Mouse (Mus musculus): ENCODE data around the gene Ccdc9. TPM values are rescaled to one million over a fixed set of nuclear protein-coding genes. Genes with fewer than 3 reads are reported as not detected.

The Ccdc9 gene
- polyA plus RNA-seq, 1 experiment from 2014 or later: 15.2 TPM

- Histone ChIP-seq H3K9ac (ENCODE audit: low read length) (no peak overlapping the region), H3K9me3 (replicated peaks; ENCODE audit: control insufficient read depth, low read length) (no peaks in the 10 kb centered on the region), H3K27me3 (ENCODE audit: control insufficient read depth, insufficient read depth, low read length) (no peaks in the 10 kb centered on the region), H3K27ac (ENCODE audit: low read length) (no peak overlapping the region), H3K4me2 (ENCODE audit: low read depth, low read length) (no peak overlapping the region), H3K4me3 (ENCODE audit: low read length) (no peak overlapping the region), H3K36me3 (ENCODE audit: control insufficient read depth, insufficient read depth) (0 out of 2 replicates have a peak, but pooled peaks cover 3% of the 10 kb centered on the region), H3K4me1 (ENCODE audit: control insufficient read depth, insufficient read depth, low read length) (peaks cover 27% of the 10 kb centered on the region)
- 56% methylated on average over 4 of the region's 4 CpGs for WGBS
- ATAC-seq (replicated peaks; ENCODE audit: extremely low read depth, insufficient read depth, low FRiP score): no peak
Observed at GRCm38 (mm10) chr7:16315222-16315759, 28.7 kb upstream of the Ccdc9 start.

GRCm38 (mm10) chr7:16314221-16314775 lies 27.7 kb upstream of the Ccdc9 start:
- H3K9ac ChIP-seq (ENCODE audit: low read length): peak overlapping the region; percentile 99
- no peaks in the 10 kb centered on the region for H3K27me3 ChIP-seq (ENCODE audit: control insufficient read depth, insufficient read depth, low read length)
- H3K27ac ChIP-seq (ENCODE audit: low read length): peak overlapping the region; percentile 100
- 0 out of 2 replicates have a peak, but pooled peaks cover 3% of the 10 kb centered on the region for H3K36me3 ChIP-seq (ENCODE audit: control insufficient read depth, insufficient read depth)
- WGBS: 11% methylated on average over 13 of the region's 13 CpGs
- peak; percentile 1; the same call in 1 of the 2 replicates for ATAC-seq (replicated peaks; ENCODE audit: extremely low read depth, insufficient read depth, low FRiP score)
- peaks cover 32% of the 10 kb centered on the region for H3K4me1 ChIP-seq (ENCODE audit: control insufficient read depth, insufficient read depth, low read length)
- H3K9me3 ChIP-seq (replicated peaks; ENCODE audit: control insufficient read depth, low read length): no peaks in the 10 kb centered on the region
- peak overlapping the region; percentile 85 for H3K4me3 ChIP-seq (ENCODE audit: low read length)
- peak overlapping the region; percentile 100 for H3K4me2 ChIP-seq (ENCODE audit: low read depth, low read length)

GRCm38 (mm10) chr7:16313481-16314220 lies 27.1 kb upstream of the Ccdc9 start:
- Histone ChIP-seq H3K27ac (ENCODE audit: low read length) (peak overlapping the region; percentile 100), H3K4me1 (ENCODE audit: control insufficient read depth, insufficient read depth, low read length) (peaks cover 36% of the 10 kb centered on the region), H3K4me3 (ENCODE audit: low read length) (peak overlapping the region; percentile 85), H3K27me3 (ENCODE audit: control insufficient read depth, insufficient read depth, low read length) (no peaks in the 10 kb centered on the region), H3K36me3 (ENCODE audit: control insufficient read depth, insufficient read depth) (0 out of 2 replicates have a peak, but pooled peaks cover 3% of the 10 kb centered on the region), H3K9me3 (replicated peaks; ENCODE audit: control insufficient read depth, low read length) (no peaks in the 10 kb centered on the region), H3K9ac (ENCODE audit: low read length) (peak overlapping the region; percentile 99), H3K4me2 (ENCODE audit: low read depth, low read length) (peak overlapping the region; percentile 100)
- peak; percentile 65 for ATAC-seq (replicated peaks; ENCODE audit: extremely low read depth, insufficient read depth, low FRiP score)
- under 1% methylated on average over 43 of the region's 66 CpGs for WGBS

GRCm38 (mm10) chr7:16312672-16313311 lies 26.2 kb upstream of the Ccdc9 start:
- no peaks in the 10 kb centered on the region for H3K27me3 ChIP-seq (ENCODE audit: control insufficient read depth, insufficient read depth, low read length)
- H3K9ac ChIP-seq (ENCODE audit: low read length): peak overlapping the region; percentile 99
- ATAC-seq (replicated peaks; ENCODE audit: extremely low read depth, insufficient read depth, low FRiP score): peak; percentile 15
- H3K36me3 ChIP-seq (ENCODE audit: control insufficient read depth, insufficient read depth): 0 out of 2 replicates have a peak, but pooled peaks cover 3% of the 10 kb centered on the region
- peak overlapping the region; percentile 100 for H3K4me2 ChIP-seq (ENCODE audit: low read depth, low read length)
- H3K4me3 ChIP-seq (ENCODE audit: low read length): peak overlapping the region; percentile 85
- peaks cover 40% of the 10 kb centered on the region for H3K4me1 ChIP-seq (ENCODE audit: control insufficient read depth, insufficient read depth, low read length)
- H3K27ac ChIP-seq (ENCODE audit: low read length): peak overlapping the region; percentile 100
- no peaks in the 10 kb centered on the region for H3K9me3 ChIP-seq (replicated peaks; ENCODE audit: control insufficient read depth, low read length)
- 2% methylated on average over 12 of the region's 12 CpGs for WGBS

GRCm38 (mm10) chr7:16312011-16312671 lies 25.5 kb upstream of the Ccdc9 start:
- Histone ChIP-seq H3K9ac (ENCODE audit: low read length) (peak overlapping the region; percentile 99), H3K27me3 (ENCODE audit: control insufficient read depth, insufficient read depth, low read length) (no peaks in the 10 kb centered on the region), H3K27ac (ENCODE audit: low read length) (peak overlapping the region; percentile 100), H3K4me1 (ENCODE audit: control insufficient read depth, insufficient read depth, low read length) (peaks cover 40% of the 10 kb centered on the region), H3K9me3 (replicated peaks; ENCODE audit: control insufficient read depth, low read length) (no peaks in the 10 kb centered on the region), H3K36me3 (ENCODE audit: control insufficient read depth, insufficient read depth) (0 out of 2 replicates have a peak, but pooled peaks cover 3% of the 10 kb centered on the region), H3K4me3 (ENCODE audit: low read length) (peak overlapping the region; percentile 85), H3K4me2 (ENCODE audit: low read depth, low read length) (peak overlapping the region; percentile 100)
- ATAC-seq (replicated peaks; ENCODE audit: extremely low read depth, insufficient read depth, low FRiP score): no peak
- WGBS: under 1% methylated on average over 45 of the region's 49 CpGs

GRCm38 (mm10) chr7:16311453-16312004 lies 24.9 kb upstream of the Ccdc9 start:
- peaks cover 40% of the 10 kb centered on the region for H3K4me1 ChIP-seq (ENCODE audit: control insufficient read depth, insufficient read depth, low read length)
- no peaks in the 10 kb centered on the region for H3K9me3 ChIP-seq (replicated peaks; ENCODE audit: control insufficient read depth, low read length)
- H3K27ac ChIP-seq (ENCODE audit: low read length): peak overlapping the region; percentile 100
- peak overlapping the region; percentile 85 for H3K4me3 ChIP-seq (ENCODE audit: low read length)
- 0 out of 2 replicates have a peak, but pooled peaks cover 2% of the 10 kb centered on the region for H3K36me3 ChIP-seq (ENCODE audit: control insufficient read depth, insufficient read depth)
- 2% methylated on average over 14 of the region's 14 CpGs for WGBS
- peak overlapping the region; percentile 99 for H3K9ac ChIP-seq (ENCODE audit: low read length)
- H3K4me2 ChIP-seq (ENCODE audit: low read depth, low read length): peak overlapping the region; percentile 100
- no peak for ATAC-seq (replicated peaks; ENCODE audit: extremely low read depth, insufficient read depth, low FRiP score)
- no peaks in the 10 kb centered on the region for H3K27me3 ChIP-seq (ENCODE audit: control insufficient read depth, insufficient read depth, low read length)

- Histone ChIP-seq H3K36me3 (ENCODE audit: control insufficient read depth, insufficient read depth) (no peaks in the 10 kb centered on the region), H3K4me1 (ENCODE audit: control insufficient read depth, insufficient read depth, low read length) (peaks cover 40% of the 10 kb centered on the region)
- ATAC-seq (replicated peaks; ENCODE audit: extremely low read depth, insufficient read depth, low FRiP score): no peak
Observed at GRCm38 (mm10) chr7:16310521-16311452, 24.2 kb upstream of the Ccdc9 start.

More at GRCm38 (mm10) chr7:16310521-16311452, 24.2 kb upstream of the Ccdc9 start:
- H3K4me2 ChIP-seq (ENCODE audit: low read depth, low read length): peak overlapping the region; percentile 100
- H3K27me3 ChIP-seq (ENCODE audit: control insufficient read depth, insufficient read depth, low read length): no peaks in the 10 kb centered on the region
- peak overlapping the region; percentile 85 for H3K4me3 ChIP-seq (ENCODE audit: low read length)
- peak overlapping the region; percentile 100 for H3K27ac ChIP-seq (ENCODE audit: low read length)
- WGBS: under 1% methylated on average over 31 of the region's 31 CpGs
- H3K9ac ChIP-seq (ENCODE audit: low read length): peak overlapping the region; percentile 99
- no peaks in the 10 kb centered on the region for H3K9me3 ChIP-seq (replicated peaks; ENCODE audit: control insufficient read depth, low read length)
